Mouse (Mus musculus) limb, embryonic 12.5 days (tissue): ENCODE measurements at regions not wholly inside any gene's neighbourhood (a gene's known extent, or its start where the extent isn't known, plus 50 kb on each side); places are given as distances from the start of the nearest gene placed in this dataset.

Source experiments
- ATAC-seq: fragments of 200-750 bp; cut with Nextera tagmentation; 2 replicates; pipeline ENCODE4 v1.8.0; 2017; ENCODE audit warnings: low read depth, moderate TSS enrichment; ENCODE audit not compliant: insufficient number of reproducible peaks, insufficient read depth, low FRiP score, low TSS enrichment
- H3K27ac ChIP-seq: fragments of 300-500 bp; sonication (generic); 2 replicates; pipeline ENCODE4 v1.5.1; 2016; ENCODE audit warnings: mild to moderate bottlenecking, moderate library complexity
- H3K27me3 ChIP-seq: fragments of 300-500 bp; sonication (generic); 2 replicates; pipeline ENCODE4 v1.6.1; 2016; ENCODE audit warnings: mild to moderate bottlenecking, moderate library complexity
- H3K36me3 ChIP-seq: fragments of 300-500 bp; sonication (generic); 2 replicates; pipeline ENCODE4 v1.6.1; 2016; ENCODE audit warnings: mild to moderate bottlenecking, moderate library complexity
- H3K4me1 ChIP-seq: fragments of 300-500 bp; sonication (generic); replicated peaks from 2 replicates; pipeline ENCODE4 v1.6.1; 2016
- H3K4me2 ChIP-seq: fragments of 300-500 bp; sonication (generic); 2 replicates; pipeline ENCODE4 v1.6.1; 2016; ENCODE audit warnings: mild to moderate bottlenecking, moderate library complexity
- H3K4me3 ChIP-seq: fragments of 300-500 bp; sonication (generic); replicated peaks from 2 replicates; pipeline ENCODE4 v1.5.1; 2016; ENCODE audit warnings: mild to moderate bottlenecking
- H3K9ac ChIP-seq: fragments of 300-500 bp; sonication (generic); replicated peaks from 2 replicates; pipeline ENCODE4 v1.6.1; 2016; ENCODE audit warnings: mild to moderate bottlenecking, moderate library complexity
- H3K9me3 ChIP-seq: fragments of 300-500 bp; sonication (generic); 2 replicates; pipeline ENCODE4 v1.6.1; 2016; ENCODE audit warnings: mild to moderate bottlenecking, moderate library complexity
- WGBS: fragments of 180-500 bp; shearing (Covaris S2); methylation state at CpG from one replicate; pipeline ENCODE4 v1.1.7; 2016; 5-methylcytosine and 5-hydroxymethylcytosine counted together

DNA sequence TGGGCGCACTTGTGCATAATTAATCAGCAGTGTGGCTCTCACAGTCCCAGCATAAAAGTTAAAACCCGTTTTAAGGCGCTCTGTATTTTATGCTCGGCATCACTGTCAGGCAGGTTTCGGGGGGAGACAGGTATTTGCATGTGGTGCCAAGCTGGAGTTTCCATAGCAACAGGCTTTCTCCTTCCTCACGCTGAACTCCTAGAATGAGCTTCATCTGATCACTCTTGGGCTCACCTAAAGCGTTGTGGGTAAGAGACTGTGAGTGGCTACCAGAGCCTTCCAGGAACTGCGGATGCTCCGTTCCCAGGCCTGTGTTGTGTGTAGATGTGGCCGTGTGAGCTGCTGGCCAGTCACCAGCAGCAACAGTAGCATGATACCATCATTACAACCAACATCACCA is 161.5 kb downstream of the Ajap1 start:
- no peak for ATAC-seq
- H3K9ac ChIP-seq, result no peak overlapping the region
- no peak overlapping the region for H3K27ac ChIP-seq
- H3K27me3 ChIP-seq, result no peaks in the 10 kb centered on the region; the same call in 1 of the 2 replicates
- H3K9me3 ChIP-seq, result no peaks in the 10 kb centered on the region
- no peak overlapping the region for H3K4me3 ChIP-seq
- no peak overlapping the region for H3K4me2 ChIP-seq
- peaks cover 18% of the 10 kb centered on the region for H3K4me1 ChIP-seq
- WGBS, result 74% methylated on average over 10 of the region's 10 CpGs
- H3K36me3 ChIP-seq, result no peaks in the 10 kb centered on the region

- peaks cover 14% of the 10 kb centered on the region for H3K4me1 ChIP-seq
- no peaks in the 10 kb centered on the region for H3K36me3 ChIP-seq
- no peaks in the 10 kb centered on the region for H3K9me3 ChIP-seq
- ATAC-seq, result no peak
- H3K4me2 ChIP-seq, result no peak overlapping the region
- no peak overlapping the region for H3K4me3 ChIP-seq
- no peaks in the 10 kb centered on the region; the same call in 1 of the 2 replicates for H3K27me3 ChIP-seq
- no peak overlapping the region for H3K27ac ChIP-seq
- no peak overlapping the region for H3K9ac ChIP-seq
- WGBS, result 72% methylated on average over 9 of the region's 9 CpGs
Measured at GRCm38 (mm10) chr4:153320602-153321001, 162.0 kb downstream of the Ajap1 start.

DNA sequence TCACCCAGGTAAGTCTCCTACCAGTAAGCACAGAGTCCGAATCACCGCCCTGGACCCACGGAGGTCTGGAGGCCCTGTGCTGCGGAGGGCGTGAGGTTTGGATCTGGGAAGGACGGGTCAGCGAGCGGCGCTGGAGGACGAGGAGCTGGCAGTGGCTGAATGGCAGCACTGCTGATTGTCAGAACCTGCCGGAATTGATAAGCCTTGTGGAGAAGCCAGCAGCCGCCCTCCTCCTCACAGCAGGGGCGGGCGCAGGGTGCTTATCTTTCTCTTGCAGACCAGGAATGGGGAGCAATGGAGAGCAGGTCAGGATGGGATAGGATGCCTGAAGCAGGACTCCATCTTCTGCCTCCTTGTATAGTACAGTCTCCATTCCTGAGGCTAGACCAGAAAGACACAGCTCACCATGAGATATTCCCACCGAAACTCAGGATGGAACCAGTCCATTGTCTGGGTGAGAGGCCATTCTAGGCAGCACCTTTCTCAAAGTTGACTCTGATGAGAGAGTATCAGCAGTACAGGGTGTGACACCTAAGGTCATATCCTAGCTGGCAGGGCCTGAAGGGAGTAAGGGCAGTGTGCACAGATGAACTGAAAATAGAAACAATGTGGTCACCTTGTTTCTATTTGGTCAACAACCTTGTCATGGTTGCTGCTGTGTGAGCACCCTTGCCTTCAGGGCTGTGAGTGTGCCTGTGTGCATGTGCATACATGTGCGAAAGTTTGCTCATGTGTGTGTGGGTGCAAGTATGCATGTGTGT is 165.5 kb downstream of the Ajap1 start:
- WGBS, result 87% methylated on average over 16 of the region's 16 CpGs
- Histone ChIP-seq H3K9ac (no peak overlapping the region), H3K4me3 (no peak overlapping the region), H3K27ac (no peak overlapping the region), H3K4me2 (no peak overlapping the region), H3K9me3 (no peaks in the 10 kb centered on the region), H3K36me3 (no peaks in the 10 kb centered on the region), H3K27me3 (no peaks in the 10 kb centered on the region; the same call in 1 of the 2 replicates), H3K4me1 (peaks cover 4% of the 10 kb centered on the region; the same call in 1 of the 2 replicates)
- ATAC-seq, result no peak

GRCm38 (mm10) chr4:153316519-153316918 is 166.1 kb downstream of the Ajap1 start:
- Histone ChIP-seq H3K4me2 (no peak overlapping the region), H3K9ac (no peak overlapping the region), H3K4me1 (peaks cover 4% of the 10 kb centered on the region; the same call in 1 of the 2 replicates), H3K36me3 (no peaks in the 10 kb centered on the region), H3K27ac (no peak overlapping the region), H3K9me3 (no peaks in the 10 kb centered on the region), H3K4me3 (no peak overlapping the region), H3K27me3 (no peaks in the 10 kb centered on the region; the same call in 1 of the 2 replicates)
- no peak for ATAC-seq
- WGBS, result 84% methylated on average over 4 of the region's 4 CpGs

GRCm38 (mm10) chr4:153313961-153314360 is 168.7 kb downstream of the Ajap1 start:
- H3K9me3 ChIP-seq, result no peaks in the 10 kb centered on the region
- WGBS, result 88% methylated on average over 12 of the region's 12 CpGs
- H3K36me3 ChIP-seq, result no peaks in the 10 kb centered on the region
- no peaks in the 10 kb centered on the region for H3K27me3 ChIP-seq
- H3K4me2 ChIP-seq, result no peak overlapping the region
- H3K4me3 ChIP-seq, result no peak overlapping the region
- no peak overlapping the region for H3K9ac ChIP-seq
- no peak overlapping the region for H3K27ac ChIP-seq
- ATAC-seq, result no peak
- H3K4me1 ChIP-seq, result peaks cover 18% of the 10 kb centered on the region

DNA sequence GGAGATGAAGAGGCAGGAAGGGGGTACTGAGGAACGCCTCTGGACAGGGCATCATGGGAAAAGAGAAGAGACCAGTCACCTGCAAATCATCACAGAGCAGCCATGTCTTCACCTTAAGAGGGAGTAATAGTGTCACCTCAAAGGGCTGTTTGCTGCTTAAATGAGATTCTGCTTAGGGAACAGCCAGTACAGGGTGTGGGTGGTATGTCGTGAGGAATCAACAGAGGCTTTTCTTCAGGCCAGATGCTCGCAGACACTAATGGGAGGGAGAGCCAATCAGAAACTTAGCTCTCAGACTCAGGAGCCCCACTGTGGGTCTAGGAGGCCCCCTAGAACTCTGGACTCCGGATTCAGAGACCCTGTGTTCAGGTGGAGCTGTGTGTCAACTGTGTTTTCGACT is 171.0 kb downstream of the Ajap1 start:
- no peak for ATAC-seq
- Histone ChIP-seq H3K27ac (no peak overlapping the region), H3K4me3 (no peak overlapping the region), H3K36me3 (no peaks in the 10 kb centered on the region), H3K9ac (no peak overlapping the region), H3K27me3 (0 out of 2 replicates have a peak, but pooled peaks cover 8% of the 10 kb centered on the region), H3K9me3 (no peaks in the 10 kb centered on the region), H3K4me2 (no peak overlapping the region), H3K4me1 (peaks cover 17% of the 10 kb centered on the region)
- 57% methylated on average over 5 of the region's 5 CpGs for WGBS

DNA sequence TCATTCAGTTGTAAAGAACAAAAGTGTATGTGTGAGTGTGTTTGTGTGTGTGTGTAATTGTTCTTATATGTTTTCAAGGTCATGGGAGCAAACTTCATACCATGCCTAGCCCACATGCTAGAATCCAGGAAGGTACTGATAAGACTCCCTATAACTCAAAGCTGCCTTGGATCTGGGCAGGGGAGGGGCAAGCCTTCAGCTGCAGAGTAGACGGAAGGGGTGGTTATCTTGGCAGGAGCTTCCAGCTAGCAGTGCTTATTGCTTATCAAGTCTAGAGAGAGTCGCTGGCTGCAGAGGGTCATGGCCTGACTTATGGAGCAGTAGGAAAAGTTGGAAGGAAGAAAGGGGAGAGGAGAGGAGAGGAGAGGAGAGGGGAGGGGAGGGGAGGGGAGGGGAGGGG is 172.0 kb downstream of the Ajap1 start:
- Histone ChIP-seq H3K27me3 (0 out of 2 replicates have a peak, but pooled peaks cover 8% of the 10 kb centered on the region), H3K4me1 (peaks cover 17% of the 10 kb centered on the region), H3K27ac (no peak overlapping the region), H3K4me2 (no peak overlapping the region), H3K36me3 (no peaks in the 10 kb centered on the region), H3K4me3 (no peak overlapping the region), H3K9me3 (no peaks in the 10 kb centered on the region), H3K9ac (no peak overlapping the region)
- 69% methylated on average over 1 of the region's 2 CpGs for WGBS
- no peak for ATAC-seq

- no peak overlapping the region for H3K9ac ChIP-seq
- ATAC-seq, result no peak
- H3K4me3 ChIP-seq, result no peak overlapping the region
- H3K4me1 ChIP-seq, result peaks cover 12% of the 10 kb centered on the region
- no peaks in the 10 kb centered on the region for H3K36me3 ChIP-seq
- no peak overlapping the region for H3K4me2 ChIP-seq
- H3K27ac ChIP-seq, result no peak overlapping the region
- 61% methylated on average over 5 of the region's 5 CpGs for WGBS
- H3K9me3 ChIP-seq, result 0 out of 2 replicates have a peak, but pooled peaks cover 3% of the 10 kb centered on the region
- H3K27me3 ChIP-seq, result 0 out of 2 replicates have a peak, but pooled peaks cover 7% of the 10 kb centered on the region
Measured at GRCm38 (mm10) chr4:153303521-153303920, 179.1 kb downstream of the Ajap1 start.

- ATAC-seq, result no peak
- WGBS, result 77% methylated on average over 4 of the region's 4 CpGs
- Histone ChIP-seq H3K36me3 (no peaks in the 10 kb centered on the region), H3K4me2 (no peak overlapping the region), H3K4me3 (no peak overlapping the region), H3K27ac (no peak overlapping the region), H3K9me3 (0 out of 2 replicates have a peak, but pooled peaks cover 3% of the 10 kb centered on the region), H3K4me1 (peaks cover 15% of the 10 kb centered on the region), H3K27me3 (0 out of 2 replicates have a peak, but pooled peaks cover 4% of the 10 kb centered on the region), H3K9ac (no peak overlapping the region)
Measured at GRCm38 (mm10) chr4:153302855-153303254, 179.8 kb downstream of the Ajap1 start.

- no peaks in the 10 kb centered on the region for H3K36me3 ChIP-seq
- peaks cover 15% of the 10 kb centered on the region for H3K4me1 ChIP-seq
- H3K4me3 ChIP-seq, result no peak overlapping the region
- H3K27me3 ChIP-seq, result peaks cover 7% of the 10 kb centered on the region
- no peak overlapping the region for H3K9ac ChIP-seq
- ATAC-seq, result no peak
- no peak overlapping the region for H3K4me2 ChIP-seq
- H3K9me3 ChIP-seq, result 0 out of 2 replicates have a peak, but pooled peaks cover 3% of the 10 kb centered on the region
- 41% methylated on average over 5 of the region's 5 CpGs for WGBS
- H3K27ac ChIP-seq, result no peak overlapping the region
Measured at GRCm38 (mm10) chr4:153298277-153298676, 184.3 kb downstream of the Ajap1 start.

DNA sequence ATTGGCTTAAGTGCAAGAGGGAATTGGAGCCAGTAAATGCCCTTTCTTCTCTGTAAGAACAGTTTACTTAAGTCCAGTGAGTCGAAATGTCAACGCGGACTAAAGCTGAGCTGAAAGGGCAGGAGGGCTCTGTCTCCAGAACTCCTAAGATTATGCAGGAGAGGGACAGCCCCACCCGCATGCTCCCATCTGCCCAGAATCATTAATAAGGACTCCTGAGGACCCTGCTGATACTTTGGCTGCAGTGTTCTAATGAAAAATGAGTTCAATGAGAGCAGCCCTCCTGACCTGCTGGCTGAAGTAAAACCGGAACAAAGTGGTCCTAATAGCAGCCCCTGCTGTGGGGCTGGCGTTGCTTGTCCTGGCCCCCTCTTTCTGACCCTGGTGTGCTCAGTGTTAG is 187.8 kb downstream of the Ajap1 start:
- peaks cover 10% of the 10 kb centered on the region for H3K4me1 ChIP-seq
- H3K36me3 ChIP-seq, result no peaks in the 10 kb centered on the region
- 57% methylated on average over 6 of the region's 6 CpGs for WGBS
- H3K4me3 ChIP-seq, result no peak overlapping the region
- no peak overlapping the region for H3K27ac ChIP-seq
- no peaks in the 10 kb centered on the region for H3K9me3 ChIP-seq
- H3K27me3 ChIP-seq, result peaks cover 7% of the 10 kb centered on the region
- no peak overlapping the region for H3K9ac ChIP-seq
- H3K4me2 ChIP-seq, result no peak overlapping the region
- no peak for ATAC-seq

DNA sequence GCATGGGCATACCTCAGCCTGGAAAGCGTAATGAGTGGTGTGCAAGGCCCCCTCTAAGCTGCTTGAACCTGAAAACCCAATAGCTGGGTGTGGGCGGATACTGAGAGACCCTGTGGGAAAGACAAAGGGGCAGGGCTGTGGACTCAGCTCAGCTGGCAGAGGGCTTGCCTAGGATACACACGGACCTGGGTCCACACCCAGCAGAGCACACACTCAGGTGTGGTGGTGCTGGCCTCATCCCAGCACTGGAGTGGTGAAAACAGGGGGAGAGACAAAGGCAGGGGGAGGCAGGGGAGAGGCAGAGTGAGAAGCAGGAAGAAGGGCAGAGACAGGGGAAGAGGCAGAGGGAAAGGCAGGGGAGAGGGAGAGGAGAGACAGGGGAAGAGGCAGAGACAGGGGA is 189.5 kb downstream of the Ajap1 start:
- no peak overlapping the region for H3K27ac ChIP-seq
- peaks cover 7% of the 10 kb centered on the region for H3K27me3 ChIP-seq
- H3K9me3 ChIP-seq, result no peaks in the 10 kb centered on the region
- WGBS, result 59% methylated on average over 3 of the region's 3 CpGs
- no peak for ATAC-seq
- H3K36me3 ChIP-seq, result no peaks in the 10 kb centered on the region
- no peak overlapping the region for H3K9ac ChIP-seq
- H3K4me2 ChIP-seq, result no peak overlapping the region
- peaks cover 2% of the 10 kb centered on the region for H3K4me1 ChIP-seq
- no peak overlapping the region for H3K4me3 ChIP-seq
